Mouse (Mus musculus) liver, embryonic 14.5 days (tissue): ENCODE measurements around the gene Clec2i.

Source experiments
- CTCF ChIP-seq: IDR thresholded peaks from 2 replicates; pipeline ENCODE4 v1.5.1; 2016; ENCODE audit warnings: antibody characterized with exemption, low read depth, control low read depth
- EP300 ChIP-seq: IDR thresholded peaks from 2 replicates; pipeline ENCODE4 v1.6.1; 2016; ENCODE audit warnings: antibody characterized with exemption, low read depth

- TF ChIP-seq CTCF (no peak), EP300 (no peak)
Observed at GRCm38 (mm10) chr6:128900044-128900443, 12.7 kb downstream of the Clec2i start.
